Comparison of ENCODE assay signal across 13 mouse cellular contexts in genomic region chr1:84217777-84218176, GRCm38 (mm10).
DNase-seq lines count a peak whose midpoint lies in the region; ATAC-seq and TF ChIP-seq lines count a peak whose summit lies in the region.
"Had no signal": no experiment of that assay in that cellular context is flagged by ENCODE, and none has a peak within 500 bp of the region (broad histone marks: within the 10 kb centered on the region; RNA-seq: fewer than 3 reads in every experiment).

No protein-coding gene starts in this region.

- TF ChIP-seq POLR2A in brain, embryonic 14.5 days (IDR thresholded peaks at IDR 0.05; ENCODE audit: borderline replicate concordance, extremely low read depth, insufficient read depth, insufficient read length, poor library complexity, severe bottlenecking) = no peak

- ATAC-seq in midbrain, postnatal 0 days (ENCODE audit: low FRiP score) = no peak
- ATAC-seq in forebrain, embryonic 13.5 days = no peak
- ATAC-seq in hindbrain, embryonic 11.5 days (ENCODE audit: low FRiP score) = no peak
- ATAC-seq: activated CD4-positive, CD25-positive, alpha-beta regulatory T cell, adult 4 months; forebrain, embryonic 15.5 days had no signal

- H3K4me2 ChIP-seq in midbrain, postnatal 0 days (ENCODE audit: low read depth, low read length, poor library complexity, severe bottlenecking) = no peak overlapping the region
- H3K4me2 ChIP-seq in forebrain, embryonic 13.5 days = no peak overlapping the region
- H3K4me2 ChIP-seq in hindbrain, embryonic 11.5 days (replicated peaks; ENCODE audit: low read depth, low read length) = no peak overlapping the region
- H3K4me2 ChIP-seq: forebrain, embryonic 15.5 days; limb, embryonic 12.5 days; liver, embryonic 15.5 days; midbrain, embryonic 11.5 days had no signal

- no peaks in the 10 kb centered on the region for H3K4me1 ChIP-seq in midbrain, postnatal 0 days (ENCODE audit: insufficient read depth, low read length)
- no peaks in the 10 kb centered on the region for H3K4me1 ChIP-seq in midbrain, embryonic 10.5 days
- H3K4me1 ChIP-seq in forebrain, embryonic 13.5 days = peaks cover 9% of the 10 kb centered on the region
- no peaks in the 10 kb centered on the region for H3K4me1 ChIP-seq in hindbrain, embryonic 11.5 days (replicated peaks; ENCODE audit: control insufficient read depth, insufficient read depth, low read length)
- H3K4me1 ChIP-seq: limb, embryonic 12.5 days had no signal

- H3K36me3 ChIP-seq in midbrain, postnatal 0 days (ENCODE audit: insufficient read depth, low read length) = no peaks in the 10 kb centered on the region
- H3K36me3 ChIP-seq in midbrain, embryonic 10.5 days = no peaks in the 10 kb centered on the region
- H3K36me3 ChIP-seq in forebrain, embryonic 13.5 days (ENCODE audit: poor library complexity, severe bottlenecking) = no peaks in the 10 kb centered on the region
- no peaks in the 10 kb centered on the region for H3K36me3 ChIP-seq in hindbrain, embryonic 11.5 days (ENCODE audit: control insufficient read depth, insufficient read depth, low read length)
- H3K36me3 ChIP-seq: forebrain, embryonic 15.5 days; limb, embryonic 12.5 days; liver, embryonic 15.5 days had no signal

- H3K4me3 ChIP-seq in midbrain, postnatal 0 days (ENCODE audit: low read depth, low read length) = no peak overlapping the region
- H3K4me3 ChIP-seq in midbrain, embryonic 10.5 days = no peak overlapping the region
- H3K4me3 ChIP-seq in forebrain, embryonic 13.5 days = no peak overlapping the region
- no peak overlapping the region for H3K4me3 ChIP-seq in hindbrain, embryonic 11.5 days (ENCODE audit: low read depth, low read length)
- H3K4me3 ChIP-seq: forebrain, embryonic 15.5 days; limb, embryonic 12.5 days; liver, embryonic 15.5 days had no signal

- WGBS in midbrain, postnatal 0 days = 20% methylated on average over 2 of the region's 2 CpGs
- 12% methylated on average over 2 of the region's 2 CpGs for WGBS in midbrain, embryonic 10.5 days
- WGBS in forebrain, embryonic 13.5 days = 15% methylated on average over 2 of the region's 2 CpGs
- 13% methylated on average over 2 of the region's 2 CpGs for WGBS in hindbrain, embryonic 11.5 days

- TF ChIP-seq CTCF in midbrain, postnatal 0 days (IDR thresholded peaks at IDR 0.05) = no peak
- TF ChIP-seq CTCF in brain, embryonic 14.5 days (IDR thresholded peaks at IDR 0.05; ENCODE audit: borderline replicate concordance, extremely low read depth, insufficient read depth, insufficient read length) = no peak

- H3K27ac ChIP-seq in midbrain, postnatal 0 days (ENCODE audit: low read depth, low read length) = no peak overlapping the region
- H3K27ac ChIP-seq in midbrain, embryonic 10.5 days (replicated peaks) = no peak overlapping the region
- no peak overlapping the region for H3K27ac ChIP-seq in forebrain, embryonic 13.5 days
- no peak overlapping the region for H3K27ac ChIP-seq in hindbrain, embryonic 11.5 days (ENCODE audit: low read depth, low read length)
- H3K27ac ChIP-seq: forebrain, embryonic 15.5 days; limb, embryonic 12.5 days; liver, embryonic 15.5 days had no signal

- H3K9me3 ChIP-seq in midbrain, postnatal 0 days (ENCODE audit: low read length) = no peaks in the 10 kb centered on the region
- no peaks in the 10 kb centered on the region for H3K9me3 ChIP-seq in midbrain, embryonic 10.5 days (replicated peaks)
- no peaks in the 10 kb centered on the region for H3K9me3 ChIP-seq in forebrain, embryonic 13.5 days (replicated peaks)
- H3K9me3 ChIP-seq in hindbrain, embryonic 11.5 days (ENCODE audit: control insufficient read depth, low read length) = no peaks in the 10 kb centered on the region
- H3K9me3 ChIP-seq: forebrain, embryonic 15.5 days; limb, embryonic 12.5 days; liver, embryonic 15.5 days had no signal

- peak; percentile 44 for DNase-seq in midbrain, postnatal 0 days (ENCODE audit: low spot score)
- DNase-seq in midbrain, embryonic 10.5 days (ENCODE audit: low spot score) = no peak
- peak; percentile 27 for DNase-seq in brain, embryonic 14.5 days (ENCODE audit: low read depth)
- peak; percentile 23 to 36 for DNase-seq in cerebellum, postnatal 14 days
- no peak for DNase-seq in kidney, postnatal 4 days
- DNase-seq in hindbrain, embryonic 11.5 days (ENCODE audit: low spot score) = no peak
- DNase-seq: lung, postnatal 10 days had no signal

- H3K27me3 ChIP-seq in midbrain, postnatal 0 days (ENCODE audit: insufficient read depth, low read length) = no peaks in the 10 kb centered on the region
- H3K27me3 ChIP-seq in midbrain, embryonic 10.5 days (ENCODE audit: low read depth, poor library complexity, severe bottlenecking) = no peaks in the 10 kb centered on the region
- H3K27me3 ChIP-seq in forebrain, embryonic 13.5 days = no peaks in the 10 kb centered on the region
- no peaks in the 10 kb centered on the region for H3K27me3 ChIP-seq in hindbrain, embryonic 11.5 days (ENCODE audit: control insufficient read depth, insufficient read depth, low read length)
- H3K27me3 ChIP-seq: forebrain, embryonic 15.5 days; limb, embryonic 12.5 days; liver, embryonic 15.5 days had no signal

- no peak overlapping the region for H3K9ac ChIP-seq in midbrain, postnatal 0 days (replicated peaks; ENCODE audit: low read length, poor library complexity, severe bottlenecking)
- no peak overlapping the region for H3K9ac ChIP-seq in forebrain, embryonic 13.5 days
- H3K9ac ChIP-seq in hindbrain, embryonic 11.5 days (ENCODE audit: low read depth, low read length) = no peak overlapping the region
- H3K9ac ChIP-seq: forebrain, embryonic 15.5 days; limb, embryonic 12.5 days; liver, embryonic 15.5 days had no signal

Comparison
In these comparisons a context has a peak if more than half of its experiments do, and no peak if none do; other contexts are left out.
1. DNase-seq: peak in midbrain, postnatal 0 days (single experiment), brain, embryonic 14.5 days (single experiment) and cerebellum, postnatal 14 days (2 of 2); none in midbrain, embryonic 10.5 days (single experiment), kidney, postnatal 4 days (0 of 2) and hindbrain, embryonic 11.5 days (single experiment).